ENCODE assay signal across 8 mouse cellular contexts in genomic region chr5:35313826-35314586, GRCm38 (mm10). TPM values are rescaled to one million over a fixed set of nuclear protein-coding genes. Genes with fewer than 3 reads are reported as not detected.
DNase-seq lines count a peak whose midpoint lies in the region; ATAC-seq and TF ChIP-seq lines count a peak whose summit lies in the region.

No protein-coding gene starts in this region.

- peaks cover 39% of the 10 kb centered on the region for H3K27me3 ChIP-seq in hindbrain, embryonic 10.5 days (ENCODE audit: insufficient read depth, poor library complexity, severe bottlenecking)
- peaks cover 17% of the 10 kb centered on the region; the same call in 1 of the 2 replicates for H3K27me3 ChIP-seq in neural tube, embryonic 12.5 days (replicated peaks)

- H3K27ac ChIP-seq in hindbrain, embryonic 10.5 days, result peak overlapping the region; percentile 74
- H3K27ac ChIP-seq in left cerebral cortex, adult 2 months, result peak overlapping the region; percentile 82
- no peak overlapping the region for H3K27ac ChIP-seq in neural tube, embryonic 12.5 days

- intact Hi-C loops in left cerebral cortex, adult 2 months (cut with DNase I), result loop anchor here (1.0 to 2.0 kb wide), 3 partner anchors 17 to 175 kb away; no protein-coding TSS in a partner anchor

- H3K36me3 ChIP-seq in hindbrain, embryonic 10.5 days, result no peaks in the 10 kb centered on the region
- no peaks in the 10 kb centered on the region for H3K36me3 ChIP-seq in neural tube, embryonic 12.5 days

- peak overlapping the region; percentile 46 for H3K4me3 ChIP-seq in hindbrain, embryonic 10.5 days
- H3K4me3 ChIP-seq in left cerebral cortex, adult 2 months, result peak overlapping the region; percentile 22
- H3K4me3 ChIP-seq in neural tube, embryonic 12.5 days, result peak overlapping the region; percentile 18

- peak; percentile 35 to 36 for DNase-seq in layer of hippocampus, postnatal 36 days
- DNase-seq in layer of hippocampus, adult 9-10 months (ENCODE audit: low spot score), result no peak
- DNase-seq in cerebellum, postnatal 14 days, result peak; percentile 49 to 51
- peak; percentile 27 for DNase-seq in hindbrain, embryonic 10.5 days (ENCODE audit: low spot score)
- peak; percentile 47 to 63 for DNase-seq in left cerebral cortex, adult 2 months (ENCODE audit: extremely low spot score in 1 of 2, low spot score in 2 of 2)
- no peak for DNase-seq in adrenal gland, postnatal 4 days (ENCODE audit: low spot score in 2 of 2)
- DNase-seq in adrenal gland, adult 18-20 months (ENCODE audit: low spot score in 2 of 2), result no peak

- ATAC-seq in neural tube, embryonic 12.5 days (ENCODE audit: low FRiP score, low read depth), result peak; percentile 45

- H3K4me1 ChIP-seq in hindbrain, embryonic 10.5 days (replicated peaks), result peaks cover 37% of the 10 kb centered on the region
- peaks cover 12% of the 10 kb centered on the region for H3K4me1 ChIP-seq in neural tube, embryonic 12.5 days

- TF ChIP-seq CTCF in left cerebral cortex, adult 2 months (IDR thresholded peaks at IDR 0.05), result no peak

- H3K9me3 ChIP-seq in hindbrain, embryonic 10.5 days, result no peaks in the 10 kb centered on the region
- no peaks in the 10 kb centered on the region for H3K9me3 ChIP-seq in neural tube, embryonic 12.5 days

- H3K4me2 ChIP-seq in neural tube, embryonic 12.5 days (replicated peaks), result peak overlapping the region; percentile 59

- H3K9ac ChIP-seq in neural tube, embryonic 12.5 days, result peak overlapping the region; percentile 26; the same call in 1 of the 2 replicates

- WGBS in hindbrain, embryonic 10.5 days, result 18% methylated on average over 18 of the region's 18 CpGs
- WGBS in neural tube, embryonic 12.5 days, result 21% methylated on average over 18 of the region's 18 CpGs

RNA-seq across cellular contexts. Expression of gene Adra2c, which starts 35.9 kb away (rescaled TPM):
- 10 to 100 TPM; 26.9 to 27.2 TPM for total RNA-seq in layer of hippocampus, postnatal 36 days (2021)
- 0.07 TPM in 1 of 2 replicates, not detected in the other for polyA plus RNA-seq in hindbrain, embryonic 10.5 days (2016; fragmentation: Nextera tagmentation; extraction: Ambion mirVana)
- total RNA-seq in left cerebral cortex, adult 2 months (2021), result 10 to 100 TPM; 19.2 to 22.2 TPM
- polyA plus RNA-seq in neural tube, embryonic 12.5 days (2016; fragmentation: Nextera tagmentation; extraction: Ambion mirVana), result 0.64 and 0.79 TPM in 2 replicates
- 1 to 10 TPM; 1.5 to 1.6 TPM for total RNA-seq in adrenal gland, postnatal 4 days (2021)
- total RNA-seq in adrenal gland, adult 18-20 months (2021), result 1 to 10 TPM in 1 of 2 experiments, under 1 TPM in 1; 0.70 to 1.2 TPM

Comparison
In these comparisons a context has a peak if more than half of its experiments do, and no peak if none do; other contexts are left out.
1. DNase-seq: peak in layer of hippocampus, postnatal 36 days (2 of 2), cerebellum, postnatal 14 days (2 of 2), hindbrain, embryonic 10.5 days (single experiment) and left cerebral cortex, adult 2 months (2 of 2); none in layer of hippocampus, adult 9-10 months (single experiment), adrenal gland, postnatal 4 days (0 of 2) and adrenal gland, adult 18-20 months (0 of 2).
2. RNA of gene Adra2c, which starts 35.9 kb away (total RNA-seq): 26.9 to 27.2 TPM in layer of hippocampus, postnatal 36 days and 19.2 to 22.2 TPM in left cerebral cortex, adult 2 months; 1.5 to 1.6 TPM in adrenal gland, postnatal 4 days and 0.70 to 1.2 TPM in adrenal gland, adult 18-20 months; every median in the first group is over 4 times any median in the second.
3. Peak in every context shown above with its lines, with median percentiles within 50 percentile points of each other: H3K4me3 ChIP-seq.